Mouse (Mus musculus) layer of hippocampus, postnatal 25 days (tissue): ENCODE data around the gene Dhcr24. TPM values are rescaled to one million over a fixed set of nuclear protein-coding genes. Genes with fewer than 3 reads are reported as not detected.

Source experiments
- DNase-seq, 2 experiments: peaks; one replicate each; pipeline ENCODE4 v3.0.0; 2022; ENCODE audit warnings: mixed read lengths in 2 of 2, low spot score in 1 of 2; ENCODE audit errors: extremely low spot score in 1 of 2
- total RNA-seq, 2 experiments: library from RNA; stranded (reverse); gene quantifications; 2 replicates each; pipeline ENCODE4 v1.2.3; 2021

Dhcr24 gene
- total RNA-seq, 2 experiments from 2014 or later, result 72.3 to 77.3 TPM

DNA sequence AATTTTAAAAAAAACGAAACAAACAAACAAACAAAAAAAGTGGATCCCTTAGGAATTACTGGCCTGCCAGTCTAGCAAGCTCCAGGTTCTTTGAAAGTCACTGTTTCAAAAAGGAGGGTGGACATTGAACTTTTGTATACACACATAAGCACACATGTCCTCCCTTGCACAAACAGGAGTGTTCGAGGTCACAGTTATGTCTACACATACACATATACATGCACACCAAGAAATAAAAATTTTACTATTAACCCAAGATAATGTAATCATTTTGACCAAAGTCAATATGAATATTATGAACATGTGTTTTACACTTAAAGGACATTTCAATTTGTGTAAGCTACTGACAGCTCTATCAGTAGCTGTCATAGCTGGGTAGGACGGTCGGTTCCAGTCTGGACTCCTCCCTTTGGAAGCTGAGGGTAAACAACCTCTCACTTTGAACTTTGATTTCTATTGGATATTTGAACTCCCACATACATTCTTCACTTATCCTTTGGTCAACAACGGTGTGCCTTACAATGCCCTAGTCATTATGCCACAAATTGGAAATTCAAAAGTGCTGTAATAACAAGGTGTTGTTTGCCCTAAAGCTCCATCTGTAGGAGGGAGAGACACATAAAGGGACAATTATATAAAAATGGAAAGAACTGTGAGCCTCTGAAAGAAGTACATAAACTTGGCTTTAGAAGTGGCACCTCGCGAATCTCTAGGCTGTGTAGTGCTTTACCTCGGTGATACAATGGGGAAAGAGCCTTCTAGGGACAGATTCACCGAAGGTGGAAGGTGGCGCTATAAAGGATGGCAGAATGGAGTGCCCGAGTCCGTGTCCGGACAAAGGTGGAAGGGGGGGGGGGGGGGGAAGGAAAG is 1.3 kb upstream of the Dhcr24 start:
- no peak for DNase-seq

DNA sequence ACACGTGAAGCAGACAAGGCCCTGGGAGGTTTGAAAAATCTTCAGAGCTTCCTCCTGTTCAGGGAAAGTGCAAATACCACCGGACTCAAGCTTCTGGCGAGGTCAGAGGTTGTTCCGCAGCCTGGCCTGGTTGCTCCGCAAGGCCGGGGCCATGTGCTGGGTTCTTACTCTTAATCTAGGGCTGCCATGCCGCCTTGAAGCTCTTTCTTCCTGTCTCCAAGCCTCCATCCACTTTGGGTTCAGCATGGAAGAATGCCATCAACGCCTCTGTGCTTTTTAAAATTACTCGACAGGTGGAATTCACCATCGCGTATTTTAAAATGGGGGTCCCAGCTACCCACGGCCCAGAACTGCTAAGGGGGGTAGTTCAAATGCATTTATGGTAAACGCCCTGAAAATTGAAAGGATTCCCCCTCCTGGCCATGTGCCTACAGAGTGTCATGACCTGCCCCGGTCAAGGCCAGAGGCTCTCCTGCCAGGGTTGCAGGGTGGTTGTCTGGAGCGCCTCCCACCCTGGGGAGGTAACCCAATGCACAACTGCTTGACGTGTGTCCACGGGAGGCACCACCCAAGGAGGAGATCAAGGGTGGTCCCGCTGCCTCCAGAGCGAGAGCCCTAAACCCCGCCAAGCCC is 509 bp upstream of the Dhcr24 start:
- DNase-seq, result no peak

- no peak for DNase-seq
These were observed 1.2 kb downstream of the Dhcr24 start for GRCm38 (mm10) chr4:106562006-106562405.

- no peak for DNase-seq
These were observed 2.3 kb downstream of the Dhcr24 start for GRCm38 (mm10) chr4:106562837-106563790.

DNA sequence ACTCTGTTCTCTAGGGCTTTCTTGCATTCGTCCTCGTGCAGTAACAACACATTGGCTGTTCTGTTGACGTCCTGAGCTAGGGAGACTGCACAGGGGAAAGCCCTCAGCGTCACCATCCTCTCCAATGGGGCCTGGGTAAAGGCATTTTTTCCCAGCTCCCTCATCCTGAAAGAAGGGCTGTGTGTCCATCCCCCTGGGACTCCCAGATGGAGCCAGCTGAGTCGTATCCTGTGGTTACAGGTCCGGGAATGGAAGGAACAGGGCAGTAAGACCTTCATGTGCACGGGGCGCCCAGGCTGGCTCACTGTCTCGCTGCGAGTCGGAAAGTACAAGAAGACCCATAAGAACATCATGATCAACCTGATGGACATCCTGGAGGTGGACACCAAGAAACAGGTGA is 3.3 kb downstream of the Dhcr24 start:
- DNase-seq, result no peak

DNA sequence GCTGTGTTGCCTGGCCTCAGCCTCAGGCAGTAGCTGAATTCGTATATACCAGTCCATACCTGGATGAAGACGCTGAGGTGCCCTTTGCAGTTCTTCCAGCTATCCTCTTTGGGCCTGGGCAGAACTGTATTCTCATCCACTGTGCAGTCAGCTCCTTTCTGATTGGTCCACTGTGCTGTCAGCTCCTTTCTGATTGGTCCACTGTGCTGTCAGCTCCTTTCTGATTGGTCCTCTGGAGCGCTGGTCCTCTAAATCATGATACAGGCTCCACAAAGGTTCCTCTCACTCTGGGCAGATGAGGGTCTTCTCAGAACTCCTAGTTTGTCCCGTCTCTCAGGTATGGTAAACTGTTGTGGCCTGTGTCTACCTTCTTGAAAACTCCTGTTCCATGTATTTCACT is 8.8 kb downstream of the Dhcr24 start:
- no peak for DNase-seq

DNA sequence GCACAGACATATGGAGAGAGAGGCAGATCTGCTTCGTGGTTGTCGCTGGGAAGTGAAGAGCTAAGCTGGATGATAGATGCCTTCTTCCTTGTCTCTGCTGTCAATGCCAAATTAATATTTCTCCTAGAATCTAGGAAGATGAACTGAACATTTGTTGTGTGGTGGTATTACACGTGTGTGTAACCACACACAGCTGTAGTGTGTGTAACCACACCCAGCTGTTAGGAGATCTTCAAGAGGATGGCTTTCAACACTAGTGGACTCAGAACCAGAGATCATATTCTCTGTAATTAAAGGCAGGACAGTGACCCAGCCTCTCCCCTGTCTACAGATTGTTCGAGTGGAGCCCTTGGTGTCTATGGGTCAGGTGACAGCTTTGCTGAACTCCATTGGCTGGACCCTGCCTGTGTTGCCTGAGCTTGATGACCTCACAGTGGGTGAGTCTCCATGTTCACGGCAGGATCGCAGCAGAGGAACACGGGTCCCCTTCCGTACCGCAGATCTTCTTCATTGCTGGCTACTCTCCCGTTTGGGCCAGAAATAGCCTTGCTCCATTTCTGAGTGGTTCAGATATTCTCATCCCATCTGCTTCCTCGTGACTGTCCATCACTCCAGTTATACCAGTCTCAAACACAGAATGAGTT is 10.4 kb downstream of the Dhcr24 start:
- DNase-seq, result no peak

DNA sequence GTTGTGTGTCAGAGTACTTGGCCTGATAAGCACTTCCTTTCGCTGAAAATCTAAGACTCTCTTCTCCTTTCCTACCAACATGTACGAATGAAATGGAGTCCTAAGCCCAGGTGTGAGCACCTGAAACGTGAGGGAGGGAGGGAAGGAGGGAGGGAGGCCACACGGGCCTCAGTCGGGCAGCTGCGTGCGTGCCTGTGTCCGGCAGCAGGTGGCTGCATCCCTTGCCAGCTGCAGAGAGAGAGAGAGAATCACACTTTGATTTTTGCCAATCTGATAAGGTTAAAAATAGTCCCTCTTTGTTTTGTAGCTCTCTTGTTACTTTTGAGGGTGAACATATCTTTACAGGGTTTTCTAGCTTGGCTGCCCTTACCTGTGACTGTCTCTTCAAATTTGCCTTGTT is 14.2 kb downstream of the Dhcr24 start:
- no peak for DNase-seq

DNA sequence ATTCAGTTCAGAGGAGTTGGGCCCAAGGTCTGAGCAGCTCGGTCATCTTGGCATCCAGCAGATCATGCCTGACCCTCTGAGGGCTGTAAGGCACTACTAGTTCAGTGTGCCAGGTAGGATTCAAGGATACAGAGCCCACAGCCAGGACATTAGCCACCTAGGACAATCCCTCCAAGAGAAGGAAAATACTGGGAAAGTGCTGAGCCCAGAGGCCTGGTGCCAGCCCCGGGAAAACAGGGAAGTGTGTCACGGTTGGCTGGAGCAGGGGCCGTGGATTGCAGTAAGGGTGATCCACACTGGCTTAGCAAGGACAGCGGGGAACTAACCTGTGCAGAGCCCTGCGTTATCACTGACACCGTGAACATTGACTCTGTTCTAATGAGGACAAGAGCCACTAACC is 16.7 kb downstream of the Dhcr24 start:
- DNase-seq, result no peak

- no peak for DNase-seq
These were observed 20.5 kb downstream of the Dhcr24 start for GRCm38 (mm10) chr4:106581176-106581864.

DNA sequence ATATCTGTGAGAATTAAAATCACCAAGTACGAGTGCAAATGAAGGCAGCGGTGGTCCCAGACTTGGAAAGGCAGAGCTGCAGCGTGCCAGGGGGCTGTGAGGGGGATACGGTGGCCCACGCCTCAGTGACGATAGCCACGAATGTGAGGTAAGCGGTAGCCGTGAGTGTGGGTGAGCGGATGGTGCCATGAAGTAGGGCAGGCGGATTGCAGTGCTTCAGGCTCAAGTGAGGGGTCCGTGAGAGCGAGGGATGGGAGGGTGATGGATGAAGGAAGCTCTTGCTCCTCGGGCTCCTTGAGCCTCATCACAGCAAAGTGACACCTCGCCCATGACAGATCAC is 21.0 kb downstream of the Dhcr24 start:
- no peak for DNase-seq

DNA sequence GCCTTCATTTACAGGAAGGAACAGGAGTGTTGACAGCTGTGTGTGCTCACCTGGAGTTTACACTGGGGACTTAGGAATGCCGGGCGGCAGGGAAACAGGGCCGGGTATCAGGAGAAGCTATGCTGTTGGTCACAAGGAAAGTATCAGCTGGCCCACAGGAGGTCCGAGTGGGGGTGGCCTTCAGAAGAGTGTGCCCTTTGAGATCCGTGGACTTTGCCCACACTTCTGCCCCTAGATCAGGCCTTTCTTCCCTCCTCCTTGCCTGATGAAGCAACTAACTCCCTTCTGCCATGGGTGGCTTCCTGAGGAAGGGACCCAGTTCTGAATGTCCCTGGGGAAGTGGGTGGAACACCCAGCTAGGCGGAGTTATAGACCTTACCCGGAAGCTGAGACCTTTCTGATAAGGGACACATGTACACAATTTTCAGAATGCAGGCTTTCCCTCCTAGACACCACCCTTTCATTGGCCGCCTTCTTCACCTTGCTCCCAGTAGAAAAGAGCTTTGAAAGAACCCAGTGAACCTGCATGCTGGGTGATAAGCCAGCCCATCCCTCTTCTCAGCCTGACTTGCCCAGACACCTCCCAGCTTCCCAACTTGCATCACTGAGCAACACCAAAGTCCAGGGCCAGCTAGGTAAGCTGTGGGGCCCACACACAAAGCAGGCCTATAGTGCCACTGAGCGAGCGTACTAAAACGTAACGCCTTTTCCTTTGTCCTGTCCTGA is 21.8 kb downstream of the Dhcr24 start:
- DNase-seq, result no peak

DNA sequence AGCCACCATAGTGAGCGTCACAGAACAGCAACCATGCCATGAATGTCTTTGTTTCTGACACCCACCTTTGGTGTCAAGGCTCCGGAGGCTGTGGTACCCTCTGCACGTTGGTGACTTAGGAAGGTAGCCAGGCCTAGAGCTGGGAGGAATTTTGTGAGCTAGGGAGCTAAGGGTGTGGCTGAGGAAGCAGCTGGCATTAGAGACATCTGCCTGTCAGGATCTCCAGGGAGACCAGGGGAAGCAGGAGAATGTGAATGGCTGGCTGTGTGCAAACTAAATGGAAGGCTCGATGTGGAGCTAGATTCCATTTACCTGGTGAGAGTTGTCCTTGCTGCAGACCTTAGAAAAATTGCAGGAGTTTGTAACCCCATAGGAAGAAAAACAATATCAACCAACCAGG is 23.8 kb downstream of the Dhcr24 start:
- DNase-seq, result no peak

- no peak for DNase-seq
These were observed 26.2 kb downstream of the Dhcr24 start for GRCm38 (mm10) chr4:106587075-106587474.

- no peak for DNase-seq
These were observed 29.3 kb downstream of the Dhcr24 start for GRCm38 (mm10) chr4:106590142-106590541.

- no peak for DNase-seq
These were observed 30.0 kb downstream of the Dhcr24 start for GRCm38 (mm10) chr4:106590871-106591270.

- no peak for DNase-seq
These were observed 32.8 kb downstream of the Dhcr24 start for GRCm38 (mm10) chr4:106593636-106594035.

DNA sequence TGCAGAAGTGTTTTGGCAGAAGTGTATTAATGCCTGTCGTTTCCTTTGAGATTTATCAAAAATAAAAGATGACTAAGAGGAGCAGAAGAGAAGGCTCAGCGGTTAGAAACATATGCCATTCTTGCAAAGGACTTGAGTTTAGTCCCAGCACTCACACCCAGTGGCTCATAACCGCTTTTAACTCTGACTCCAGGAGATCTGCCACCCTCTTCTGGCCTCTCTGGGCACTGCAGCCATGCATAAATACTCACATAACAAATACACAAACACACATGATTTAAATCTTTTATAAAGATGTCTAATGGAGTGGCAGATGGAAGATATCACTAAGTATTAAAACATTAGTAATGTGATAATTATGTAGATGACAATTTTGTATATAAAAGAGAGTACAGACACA is 35.4 kb downstream of the Dhcr24 start:
- DNase-seq, result no peak

DNA sequence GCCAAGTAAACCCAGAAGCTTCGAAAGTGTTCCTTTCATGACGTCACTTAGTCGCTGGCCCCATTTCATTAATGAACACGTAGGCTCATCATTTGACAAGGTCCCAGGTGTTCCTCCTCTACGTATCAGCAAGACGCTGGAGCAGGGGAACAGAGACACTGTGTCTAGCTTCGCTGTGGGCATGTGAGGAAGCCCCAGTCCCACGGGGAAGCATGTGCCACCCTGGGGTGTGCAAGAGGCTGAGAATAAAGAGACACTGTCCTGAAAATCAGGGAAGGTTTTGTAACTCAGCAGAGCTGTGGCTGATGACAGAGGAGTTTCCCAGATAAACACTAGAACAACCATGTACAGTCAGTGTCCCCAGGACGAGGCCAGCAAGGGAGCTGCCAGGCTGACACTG is 36.2 kb downstream of the Dhcr24 start:
- no peak for DNase-seq
